Mouse (Mus musculus) stomach, embryonic 15.5 days (tissue): Measurements from ENCODE around the gene Gm42417. TPM values are rescaled to one million over a fixed set of nuclear protein-coding genes. Genes with fewer than 3 reads are reported as not detected.

ENCODE experiments used
- microRNA-seq: library from miRNA; unstranded; fragments of <30 nt; microRNA quantifications from one replicate; pipeline ENCODE4, GENCODE M21; 2016
- polyA plus RNA-seq: library from polyadenylated mRNA; unstranded; fragments of >200 nt; fragmentation: Nextera tagmentation; extraction: Ambion mirVana; gene quantifications from 2 replicates; pipeline ENCODE4 v1.2.1, GENCODE M21; 2015

Gene Gm42417
- polyA plus RNA-seq, 1 experiment from 2014 or later = not detected

Small RNAs within 50 kb of the gene (microRNA-seq; reads per million reads assigned to microRNA genes)
- gene Gm47280 = not detected

Other genes starting within 250 kb of the Gm42417 start
- gene Arid5a, start 231.7 kb downstream of the Gm42417 start, polyA plus RNA-seq = 3.5 and 4.7 TPM in 2 replicates
- gene Kansl3, start 170.2 kb downstream of the Gm42417 start, polyA plus RNA-seq = 36.4 and 37.4 TPM in 2 replicates
- gene Fer1l5, start 167.1 kb downstream of the Gm42417 start, polyA plus RNA-seq = 0.84 and 0.91 TPM in 2 replicates
- gene Lman2l, start 94.2 kb downstream of the Gm42417 start, polyA plus RNA-seq = 41.8 and 42.1 TPM in 2 replicates
- 17.7 and 17.9 TPM in 2 replicates for gene Cnnm4, start 67.8 kb downstream of the Gm42417 start, polyA plus RNA-seq
- 3.6 and 4.3 TPM in 2 replicates for gene Cnnm3, start 27.6 kb downstream of the Gm42417 start, polyA plus RNA-seq
- 19.5 and 20.5 TPM in 2 replicates for gene Ankrd23, start 2.5 kb downstream of the Gm42417 start, polyA plus RNA-seq
- 24.9 and 27.2 TPM in 2 replicates for gene Ankrd39, start 8.0 kb upstream of the Gm42417 start, polyA plus RNA-seq
- 13.6 and 15.0 TPM in 2 replicates for gene Sema4c, start 18.9 kb upstream of the Gm42417 start, polyA plus RNA-seq
- 0.68 and 0.96 TPM in 2 replicates for gene Fam178b, start 143.8 kb upstream of the Gm42417 start, polyA plus RNA-seq
- gene Cox5b, start 152.0 kb upstream of the Gm42417 start, polyA plus RNA-seq = 638 and 681 TPM in 2 replicates
- 0.19 TPM in 1 of 2 replicates, not detected in the other for gene 4933424G06Rik, start 170.7 kb upstream of the Gm42417 start, polyA plus RNA-seq
- gene Actr1b, start 175.0 kb upstream of the Gm42417 start, polyA plus RNA-seq = 85.4 and 96.2 TPM in 2 replicates
- 0.28 and 0.45 TPM in 2 replicates for gene Zap70, start 222.4 kb upstream of the Gm42417 start, polyA plus RNA-seq